Mouse (Mus musculus) kidney, adult 2 months (tissue): ENCODE data around the gene Ttll9. TPM values are rescaled to one million over a fixed set of nuclear protein-coding genes. Genes with fewer than 3 reads are reported as not detected.

Experiments
- DNase-seq: peaks from one replicate; pipeline ENCODE4 v3.0.0; 2021
- H3K27ac ChIP-seq: fragments of 200-500 bp; 2 replicates; pipeline ENCODE4 v1.5.1; 2012; ENCODE audit warnings: low read depth, low read length, control low read depth, inconsistent platforms; ENCODE audit not compliant: insufficient read depth
- H3K27me3 ChIP-seq: fragments of 200-500 bp; replicated peaks from 2 replicates; pipeline ENCODE4 v1.6.1; 2012; ENCODE audit warnings: mild to moderate bottlenecking, moderate library complexity, low read length, inconsistent platforms; ENCODE audit not compliant: control insufficient read depth, insufficient read depth
- H3K36me3 ChIP-seq: fragments of 200-500 bp; 2 replicates; pipeline ENCODE4 v1.6.1; 2012; ENCODE audit warnings: mild to moderate bottlenecking, moderate library complexity, low read length, inconsistent platforms; ENCODE audit not compliant: control insufficient read depth, insufficient read depth
- H3K4me1 ChIP-seq: fragments of 200-500 bp; 2 replicates; pipeline ENCODE4 v1.6.1; 2011; ENCODE audit warnings: low read length; ENCODE audit not compliant: control insufficient read depth, insufficient read depth
- H3K4me3 ChIP-seq: fragments of 200-500 bp; 2 replicates; pipeline ENCODE4 v1.5.1; 2011; ENCODE audit warnings: mild to moderate bottlenecking, low read depth, low read length, control low read depth; ENCODE audit not compliant: insufficient read depth
- CTCF ChIP-seq: fragments of 200-500 bp; conservative IDR thresholded peaks from 2 replicates; pipeline ENCODE4 v1.5.1; 2011; ENCODE audit warnings: low read depth, mild to moderate bottlenecking, control low read depth, low read length, moderate library complexity, mixed read lengths; ENCODE audit not compliant: insufficient read depth, insufficient read length
- POLR2A ChIP-seq: fragments of 200-500 bp; IDR thresholded peaks from one replicate; pipeline ENCODE4 v1.6.1; 2011; ENCODE audit warnings: low read depth, low read length, control low read depth
- WGBS: fragments of 180-500 bp; shearing (Covaris S2); methylation state at CpG from one replicate; pipeline ENCODE4 v1.1.7; 2018; 5-methylcytosine and 5-hydroxymethylcytosine counted together
- polyA plus RNA-seq: library from polyadenylated mRNA; depleted of rRNA; stranded (reverse); fragments of >200 nt; gene quantifications from 2 replicates; pipeline ENCODE4 v1.2.3, GENCODE M21; 2012

Gene Ttll9
- polyA plus RNA-seq, 1 experiment, result 1.0 TPM

GRCm38 (mm10) chr2:153014758-153015593 is 52.7 kb downstream of the Ttll9 start, which contains the start of gene Pdrg1:
Pdrg1 (minus strand) TSS chr2:153015427.
- peak within 1 kb of the TSS; percentile 93 for H3K4me3 ChIP-seq
- DNase-seq, result peak; percentile 96
- WGBS, result 1% methylated on average over 54 of the region's 54 CpGs
- H3K4me1 ChIP-seq, result peaks cover 4% of the 10 kb centered on the region
- peak; percentile 63 for TF ChIP-seq POLR2A
- TF ChIP-seq CTCF, result peak; percentile 87
- H3K27ac ChIP-seq, result 0 out of 2 replicates have a peak within 1 kb of the TSS, but pooled peaks have one; percentile 44
- H3K27me3 ChIP-seq, result no peaks in the 10 kb centered on the region
- H3K36me3 ChIP-seq, result no peaks in the 10 kb centered on the region

- peaks cover 4% of the 10 kb centered on the region for H3K4me1 ChIP-seq
- no peaks in the 10 kb centered on the region for H3K36me3 ChIP-seq
- H3K4me3 ChIP-seq, result no peak overlapping the region
- no peak for DNase-seq
- WGBS, result 35% methylated on average over 8 of the region's 8 CpGs
- no peak for TF ChIP-seq POLR2A
- no peak for TF ChIP-seq CTCF
- H3K27ac ChIP-seq, result no peak overlapping the region
- H3K27me3 ChIP-seq, result no peaks in the 10 kb centered on the region
Measured at GRCm38 (mm10) chr2:153015804-153016203, 53.5 kb downstream of the Ttll9 start.

- Histone ChIP-seq H3K4me3 (no peak overlapping the region), H3K27ac (no peak overlapping the region), H3K4me1 (peaks cover 4% of the 10 kb centered on the region), H3K27me3 (no peaks in the 10 kb centered on the region), H3K36me3 (no peaks in the 10 kb centered on the region)
- 45% methylated on average over 5 of the region's 5 CpGs for WGBS
- DNase-seq, result no peak
- TF ChIP-seq CTCF (no peak), POLR2A (no peak)
Measured at GRCm38 (mm10) chr2:153016786-153017185, 54.5 kb downstream of the Ttll9 start.

GRCm38 (mm10) chr2:153019355-153019754 is 57.1 kb downstream of the Ttll9 start:
- Histone ChIP-seq H3K27me3 (no peaks in the 10 kb centered on the region), H3K36me3 (no peaks in the 10 kb centered on the region), H3K4me1 (peaks cover 1% of the 10 kb centered on the region), H3K27ac (no peak overlapping the region), H3K4me3 (no peak overlapping the region)
- WGBS, result 91% methylated on average over 3 of the region's 3 CpGs
- no peak for DNase-seq
- TF ChIP-seq CTCF (no peak), POLR2A (no peak)

GRCm38 (mm10) chr2:153021163-153021562 is 58.9 kb downstream of the Ttll9 start:
- WGBS, result 68% methylated on average over 3 of the region's 3 CpGs
- no peak overlapping the region for H3K4me3 ChIP-seq
- TF ChIP-seq CTCF (no peak), POLR2A (no peak)
- H3K36me3 ChIP-seq, result no peaks in the 10 kb centered on the region
- no peaks in the 10 kb centered on the region for H3K27me3 ChIP-seq
- no peak for DNase-seq
- H3K4me1 ChIP-seq, result no peaks in the 10 kb centered on the region
- H3K27ac ChIP-seq, result no peak overlapping the region

- no peak overlapping the region for H3K27ac ChIP-seq
- no peak overlapping the region for H3K4me3 ChIP-seq
- WGBS, result 42% methylated on average over 4 of the region's 4 CpGs
- TF ChIP-seq POLR2A (no peak), CTCF (no peak)
- no peaks in the 10 kb centered on the region for H3K36me3 ChIP-seq
- no peaks in the 10 kb centered on the region for H3K27me3 ChIP-seq
- DNase-seq, result no peak
- H3K4me1 ChIP-seq, result no peaks in the 10 kb centered on the region
Measured at GRCm38 (mm10) chr2:153022855-153023254, 60.6 kb downstream of the Ttll9 start.

GRCm38 (mm10) chr2:153026052-153026451 is 63.8 kb downstream of the Ttll9 start:
- WGBS, result 78% methylated on average over 7 of the region's 7 CpGs

More at GRCm38 (mm10) chr2:153026052-153026451, 63.8 kb downstream of the Ttll9 start:
- Histone ChIP-seq H3K4me1 (no peaks in the 10 kb centered on the region), H3K27ac (no peak overlapping the region), H3K4me3 (no peak overlapping the region), H3K36me3 (no peaks in the 10 kb centered on the region), H3K27me3 (no peaks in the 10 kb centered on the region)
- TF ChIP-seq CTCF (no peak), POLR2A (no peak)
- DNase-seq, result no peak
